Mouse (Mus musculus): ENCODE measurements around the gene Trim2.

DNA sequence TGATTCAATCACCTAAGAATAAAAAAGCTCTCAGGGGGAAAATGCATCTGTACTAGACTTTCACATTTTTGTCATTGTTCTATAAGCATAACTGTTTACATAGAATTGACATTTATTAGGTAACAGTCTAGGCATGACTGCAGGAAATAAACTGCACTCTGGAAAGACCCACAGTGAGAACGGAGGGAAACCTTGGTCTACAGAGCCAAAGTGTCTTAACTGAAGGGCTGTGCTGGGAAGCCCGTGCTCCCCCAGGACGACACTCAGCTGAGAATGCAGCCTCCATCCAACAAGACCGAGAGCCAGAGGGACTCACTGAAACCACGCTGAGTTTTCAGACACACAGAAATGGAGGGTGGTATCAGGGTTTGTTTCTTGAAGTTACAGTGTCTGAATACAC is 175.9 kb downstream of the Trim2 start:
- TF ChIP-seq CTCF (IDR thresholded peaks at IDR 0.05; ENCODE audit: control insufficient read depth, insufficient read depth, insufficient read length) (no peak), MYOG (IDR thresholded peaks at IDR 0.05; ENCODE audit: control insufficient read depth, extremely low read depth, insufficient read length) (no peak), USF1 (IDR thresholded peaks at IDR 0.05; ENCODE audit: low read depth) (no peak), MAX (IDR thresholded peaks at IDR 0.05) (no peak), CEBPB (IDR thresholded peaks at IDR 0.05; ENCODE audit: low read depth) (no peak), MYOD1 (IDR thresholded peaks at IDR 0.05; ENCODE audit: control insufficient read depth, insufficient read length, low read depth) (no peak)

All from C2C12 (cell line).